Mouse (Mus musculus) hindbrain, postnatal 0 days (tissue): Measurements from ENCODE around the gene Crocc. TPM values are rescaled to one million over a fixed set of nuclear protein-coding genes. Genes with fewer than 3 reads are reported as not detected.
A peak's percentile ranks its signal among the peaks of the same experiment; 100 is the strongest.

ENCODE experiments used
- ATAC-seq: fragments of 200-750 bp; cut with Nextera tagmentation; 2 replicates; pipeline ENCODE4 v1.8.0; 2017; ENCODE audit warnings: mild to moderate bottlenecking, moderate TSS enrichment, moderate library complexity
- DNase-seq: peaks from one replicate; pipeline ENCODE4 v3.0.0-alpha.2; 2015; ENCODE audit warnings: low spot score
- H3K27ac ChIP-seq: fragments of 300-500 bp; sonication (generic); 2 replicates; pipeline ENCODE4 v1.5.1; 2014; ENCODE audit warnings: mild to moderate bottlenecking
- H3K27me3 ChIP-seq: fragments of 300-500 bp; sonication (generic); 2 replicates; pipeline ENCODE4 v1.6.1; 2014; ENCODE audit warnings: low read length, mixed read lengths; ENCODE audit not compliant: insufficient read depth
- H3K36me3 ChIP-seq: fragments of 300-500 bp; sonication (generic); 2 replicates; pipeline ENCODE4 v1.6.1; 2014; ENCODE audit warnings: low read length, mixed read lengths; ENCODE audit not compliant: insufficient read depth
- H3K4me1 ChIP-seq: fragments of 300-500 bp; sonication (generic); 2 replicates; pipeline ENCODE4 v1.6.1; 2014; ENCODE audit warnings: antibody characterized with exemption, low read length, mixed read lengths; ENCODE audit not compliant: insufficient read depth
- H3K4me2 ChIP-seq: fragments of 300-500 bp; sonication (generic); 2 replicates; pipeline ENCODE4 v1.6.1; 2014; ENCODE audit warnings: low read depth, mild to moderate bottlenecking, low read length, moderate library complexity, mixed read lengths
- H3K4me3 ChIP-seq: fragments of 300-500 bp; sonication (generic); 2 replicates; pipeline ENCODE4 v1.5.1; 2014; ENCODE audit warnings: low read length
- H3K9ac ChIP-seq: fragments of 300-500 bp; sonication (generic); replicated peaks from 2 replicates; pipeline ENCODE4 v1.6.1; 2014; ENCODE audit warnings: mild to moderate bottlenecking, low read length, moderate library complexity, mixed read lengths
- H3K9me3 ChIP-seq: fragments of 300-500 bp; sonication (generic); 2 replicates; pipeline ENCODE4 v1.6.1; 2016; ENCODE audit warnings: low read length, mixed read lengths
- CTCF ChIP-seq: IDR thresholded peaks from 2 replicates; pipeline ENCODE4 v1.5.1; 2016; ENCODE audit warnings: antibody characterized with exemption, control low read depth, low read depth
- WGBS: fragments of 180-500 bp; shearing (Covaris S2); extraction: QIAGEN DNeasy Blood & Tissue Kit; methylation state at CpG from one replicate; pipeline ENCODE4 v1.1.7; 2014; 5-methylcytosine and 5-hydroxymethylcytosine counted together
- polyA plus RNA-seq: library from polyadenylated mRNA; unstranded; fragments of >200 nt; fragmentation: Nextera tagmentation; extraction: Ambion mirVana; gene quantifications from 2 replicates; pipeline ENCODE4 v1.2.1, GENCODE M21; 2015
- total RNA-seq: library from RNA; depleted of rRNA; stranded (reverse); fragments of >200 nt; gene quantifications from 2 replicates; pipeline ENCODE4 v1.2.3, GENCODE M21; 2014

Crocc gene
- total and polyA plus RNA-seq, 2 experiments from 2014 or later: 3.9 to 18.7 TPM

- Histone ChIP-seq H3K9me3 (no peaks in the 10 kb centered on the region), H3K9ac (no peak overlapping the region), H3K4me2 (no peak overlapping the region), H3K36me3 (peaks cover 10% of the 10 kb centered on the region), H3K4me1 (peaks cover 7% of the 10 kb centered on the region; the same call in 1 of the 2 replicates), H3K27me3 (no peaks in the 10 kb centered on the region), H3K27ac (peak overlapping the region; percentile 22; the same call in 1 of the 2 replicates), H3K4me3 (no peak overlapping the region)
- 15% methylated on average over 9 of the region's 9 CpGs for WGBS
- DNase-seq (peak; percentile 20), ATAC-seq (no peak)
- TF ChIP-seq CTCF: no peak
These were observed 76.9 kb downstream of the Crocc start for GRCm38 (mm10) chr4:140983442-140983841.

- peaks cover 5% of the 10 kb centered on the region; the same call in 1 of the 2 replicates for H3K4me1 ChIP-seq
- DNase-seq (no peak), ATAC-seq (no peak)
- H3K27ac ChIP-seq: peak overlapping the region; percentile 22; the same call in 1 of the 2 replicates
- H3K9ac ChIP-seq: 0 out of 2 replicates have a peak overlapping the region, but pooled peaks have one; percentile 3
- 64% methylated on average over 4 of the region's 4 CpGs for WGBS
- H3K27me3 ChIP-seq: no peaks in the 10 kb centered on the region
- TF ChIP-seq CTCF: no peak
- no peak overlapping the region for H3K4me2 ChIP-seq
- no peak overlapping the region for H3K4me3 ChIP-seq
- peaks cover 10% of the 10 kb centered on the region for H3K36me3 ChIP-seq
- H3K9me3 ChIP-seq: no peaks in the 10 kb centered on the region
These were observed 77.5 kb downstream of the Crocc start for GRCm38 (mm10) chr4:140982808-140983207.

- Histone ChIP-seq H3K36me3 (peaks cover 14% of the 10 kb centered on the region), H3K4me3 (no peak overlapping the region), H3K27me3 (no peaks in the 10 kb centered on the region), H3K4me2 (no peak overlapping the region), H3K27ac (no peak overlapping the region), H3K9me3 (no peaks in the 10 kb centered on the region), H3K9ac (no peak overlapping the region), H3K4me1 (no peaks in the 10 kb centered on the region; the same call in 1 of the 2 replicates)
- ATAC-seq (no peak), DNase-seq (no peak)
- 92% methylated on average over 2 of the region's 2 CpGs for WGBS
- peak; percentile 47; the same call in 1 of the 2 replicates for TF ChIP-seq CTCF
These were observed 78.7 kb downstream of the Crocc start for GRCm38 (mm10) chr4:140981605-140982004.

GRCm38 (mm10) chr4:140977886-140978692 is 82.3 kb downstream of the Crocc start:
- H3K27ac ChIP-seq: no peak overlapping the region
- 91% methylated on average over 14 of the region's 14 CpGs for WGBS
- no peak overlapping the region for H3K4me3 ChIP-seq
- no peak for TF ChIP-seq CTCF
- no peak overlapping the region for H3K9ac ChIP-seq
- DNase-seq (no peak), ATAC-seq (no peak)
- no peak overlapping the region for H3K4me2 ChIP-seq
- no peaks in the 10 kb centered on the region for H3K9me3 ChIP-seq
- H3K36me3 ChIP-seq: peaks cover 47% of the 10 kb centered on the region
- no peaks in the 10 kb centered on the region for H3K4me1 ChIP-seq
- H3K27me3 ChIP-seq: no peaks in the 10 kb centered on the region

- H3K36me3 ChIP-seq: peaks cover 54% of the 10 kb centered on the region
- H3K4me3 ChIP-seq: no peak overlapping the region
- 87% methylated on average over 10 of the region's 10 CpGs for WGBS
- ATAC-seq (no peak), DNase-seq (no peak)
- H3K27me3 ChIP-seq: no peaks in the 10 kb centered on the region
- no peak for TF ChIP-seq CTCF
- H3K9ac ChIP-seq: no peak overlapping the region
- no peaks in the 10 kb centered on the region for H3K9me3 ChIP-seq
- no peaks in the 10 kb centered on the region for H3K4me1 ChIP-seq
- no peak overlapping the region for H3K27ac ChIP-seq
- no peak overlapping the region for H3K4me2 ChIP-seq
These were observed 83.1 kb downstream of the Crocc start for GRCm38 (mm10) chr4:140977278-140977677.

GRCm38 (mm10) chr4:140975356-140975755 is 85.0 kb downstream of the Crocc start:
- no peaks in the 10 kb centered on the region for H3K27me3 ChIP-seq
- peaks cover 70% of the 10 kb centered on the region for H3K36me3 ChIP-seq
- no peaks in the 10 kb centered on the region for H3K4me1 ChIP-seq
- TF ChIP-seq CTCF: no peak
- DNase-seq: no peak
- H3K4me3 ChIP-seq: no peak overlapping the region
- no peak overlapping the region for H3K27ac ChIP-seq
- no peak overlapping the region for H3K4me2 ChIP-seq
- H3K9ac ChIP-seq: no peak overlapping the region
- 93% methylated on average over 7 of the region's 7 CpGs for WGBS
- no peak for ATAC-seq
- H3K9me3 ChIP-seq: no peaks in the 10 kb centered on the region

- DNase-seq: no peak
These were observed 85.9 kb downstream of the Crocc start for GRCm38 (mm10) chr4:140974408-140974807.

More at GRCm38 (mm10) chr4:140974408-140974807, 85.9 kb downstream of the Crocc start:
- WGBS: 98% methylated on average over 6 of the region's 6 CpGs
- H3K4me3 ChIP-seq: no peak overlapping the region
- no peak overlapping the region for H3K9ac ChIP-seq
- TF ChIP-seq CTCF: no peak
- peaks cover 73% of the 10 kb centered on the region for H3K36me3 ChIP-seq
- H3K4me1 ChIP-seq: no peaks in the 10 kb centered on the region
- ATAC-seq: no peak
- no peaks in the 10 kb centered on the region for H3K9me3 ChIP-seq
- H3K27me3 ChIP-seq: no peaks in the 10 kb centered on the region
- no peak overlapping the region for H3K27ac ChIP-seq
- H3K4me2 ChIP-seq: no peak overlapping the region
